Mouse (Mus musculus): Measurements from ENCODE around the gene Ruvbl2. TPM values are rescaled to one million over a fixed set of nuclear protein-coding genes. Genes with fewer than 3 reads are reported as not detected.

Ruvbl2 gene
- total RNA-seq, 2 experiments from 2014 or later, result 38.7 to 39.3 TPM

DNA sequence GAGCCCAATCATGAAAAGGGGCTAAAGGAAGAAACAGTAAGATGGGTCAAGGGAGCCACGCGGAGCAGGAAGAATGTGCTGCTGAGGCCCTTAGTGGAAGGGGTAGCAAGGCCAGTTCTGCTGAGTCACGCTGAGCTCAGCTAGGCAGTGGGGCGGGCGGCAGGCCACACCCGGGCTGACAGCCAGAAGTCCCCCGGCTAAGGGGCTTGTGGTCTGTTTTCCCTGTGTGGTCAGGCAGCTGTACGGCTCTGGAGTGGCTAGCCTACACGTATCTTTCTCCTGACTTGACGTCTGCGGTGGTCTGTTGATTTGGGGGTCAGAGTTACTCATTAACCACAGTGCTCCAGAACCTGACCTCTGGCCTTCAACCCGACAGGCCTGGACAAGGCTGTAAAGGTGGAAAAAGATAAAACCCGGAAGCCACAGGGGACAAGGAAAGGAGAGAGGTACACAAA lies 23.0 kb upstream of the Ruvbl2 start:
- DNase-seq, result peak; percentile 75

DNA sequence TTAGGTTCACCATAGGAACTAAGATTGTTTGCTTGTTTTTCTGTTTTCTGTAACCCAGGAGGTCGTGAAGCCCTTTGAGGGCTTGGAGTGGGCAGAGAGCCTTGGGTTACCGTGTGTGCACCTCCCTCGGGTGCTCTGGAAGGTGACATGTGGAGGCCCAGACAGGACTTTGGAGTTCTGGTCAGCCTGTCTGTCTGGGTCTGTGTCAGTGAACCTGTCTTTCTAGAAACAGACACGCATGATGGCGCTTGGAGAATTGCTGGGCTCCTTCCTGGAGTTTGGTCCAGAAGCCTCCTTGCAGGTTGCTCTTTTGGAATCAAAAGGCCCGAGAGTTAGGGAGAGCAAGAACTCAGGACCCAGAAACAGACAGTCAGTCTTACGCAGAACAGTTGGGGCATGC lies 22.5 kb upstream of the Ruvbl2 start:
- no peak for DNase-seq

DNA sequence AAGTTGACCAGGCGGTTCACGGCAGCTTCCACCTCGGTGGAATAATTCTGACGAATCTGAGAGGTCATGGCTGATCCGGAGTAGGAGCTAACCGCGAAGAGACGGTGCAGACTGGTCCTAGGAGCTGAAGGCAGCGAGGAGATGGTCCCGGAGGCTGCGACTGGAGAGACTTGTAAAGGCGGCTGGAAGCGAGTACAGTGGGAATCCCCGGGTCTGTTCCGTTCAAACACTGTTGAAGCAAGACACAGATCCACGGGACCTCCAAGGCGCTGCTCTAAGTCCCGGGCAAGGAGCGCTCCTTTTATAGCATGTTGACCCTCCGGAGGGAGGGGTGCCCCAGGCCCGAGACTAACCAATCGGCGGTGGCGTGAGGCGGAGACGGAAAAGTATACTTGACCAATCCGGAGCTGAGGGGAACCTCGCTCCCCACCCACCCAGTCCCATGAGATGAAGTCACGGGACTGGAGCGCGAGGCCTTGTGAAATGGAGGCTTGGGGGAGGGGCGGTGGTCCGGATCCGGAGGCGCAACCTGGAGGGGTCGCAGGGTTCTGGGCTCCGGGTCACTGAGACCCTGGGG lies 21.8 kb upstream of the Ruvbl2 start, which contains the start of gene Ftl1:
Ftl1 (minus strand) TSS at position 321 of the 577 bp plus-strand sequence.
- DNase-seq, result peak; percentile 97

DNA sequence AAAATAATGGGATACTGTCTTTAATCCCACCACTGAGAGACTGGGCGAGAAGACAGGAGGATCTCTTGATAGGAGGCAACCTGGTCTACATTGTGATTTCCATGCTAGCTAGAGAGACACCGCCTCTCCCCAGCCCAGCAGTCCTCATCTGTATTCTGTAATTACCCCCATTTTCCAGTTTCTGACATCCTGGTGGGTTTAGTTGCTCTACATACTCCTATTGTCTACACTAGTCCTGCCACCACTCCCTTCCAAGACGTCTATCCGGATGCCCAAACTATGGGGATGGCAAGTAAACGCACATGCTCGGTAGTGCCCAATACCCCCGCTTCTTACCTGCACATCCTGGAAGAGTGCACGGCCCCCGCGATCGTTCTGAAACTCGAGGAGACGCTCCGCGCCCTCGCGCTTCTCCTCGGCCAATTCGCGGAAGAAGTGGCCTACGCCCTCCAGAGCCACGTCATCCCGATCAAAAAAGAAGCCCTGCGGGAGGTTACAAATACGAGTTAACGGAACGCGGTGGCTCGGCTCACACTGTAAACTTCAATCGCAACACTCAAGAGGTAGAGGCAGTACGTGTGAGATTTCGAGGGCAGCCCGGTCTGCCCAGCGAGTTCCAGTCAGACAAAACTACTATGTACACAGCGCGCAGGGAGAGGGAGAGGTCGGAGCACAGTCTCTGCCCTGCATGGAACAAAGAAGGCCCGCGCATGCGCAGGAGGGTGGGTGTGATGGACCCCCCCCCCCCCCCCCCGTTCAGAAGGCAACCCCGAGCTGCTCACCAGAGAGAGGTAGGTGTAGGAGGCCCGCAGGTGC lies 21.1 kb upstream of the Ruvbl2 start:
- peak; percentile 90 for DNase-seq

DNA sequence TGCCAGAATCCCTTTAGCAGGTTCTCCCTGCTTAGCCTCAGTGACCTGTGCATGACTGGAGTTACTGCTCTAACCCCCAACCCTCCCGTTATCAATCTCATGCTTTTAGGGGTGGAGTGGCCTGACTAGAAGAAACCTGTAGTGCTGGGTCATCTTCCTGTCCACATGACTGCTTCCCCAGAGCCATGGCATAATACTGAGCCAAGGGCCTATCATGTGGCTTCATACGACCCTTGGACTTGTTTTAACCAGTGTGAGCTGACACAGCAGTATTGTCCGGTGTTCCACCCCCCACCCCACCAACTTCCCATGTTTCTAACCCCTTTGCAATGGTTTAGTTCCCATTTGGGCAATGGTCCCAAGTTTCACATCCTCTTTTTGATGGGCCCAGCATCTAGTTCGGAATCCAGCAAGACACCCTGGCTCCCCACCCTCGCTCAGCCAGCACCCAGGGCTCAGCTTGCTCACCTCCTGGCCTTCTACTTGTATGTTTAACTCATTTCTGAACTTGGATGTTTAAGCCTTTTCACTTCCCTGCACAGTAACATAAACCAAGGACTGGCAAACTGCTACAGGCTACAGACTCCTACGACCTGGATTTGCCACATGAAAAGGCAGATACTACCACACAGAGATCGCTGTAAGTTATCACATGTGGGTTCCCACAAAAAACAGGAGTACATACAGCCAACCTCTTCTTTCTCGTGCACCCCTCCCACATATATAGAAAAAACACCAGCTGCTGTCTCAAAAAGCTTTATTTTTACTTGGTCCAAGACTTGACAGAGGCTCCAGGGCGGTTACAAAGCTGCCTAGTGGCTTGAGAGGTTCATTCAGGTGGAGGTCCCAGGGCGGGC lies 19.5 kb upstream of the Ruvbl2 start:
- no peak for DNase-seq

DNA sequence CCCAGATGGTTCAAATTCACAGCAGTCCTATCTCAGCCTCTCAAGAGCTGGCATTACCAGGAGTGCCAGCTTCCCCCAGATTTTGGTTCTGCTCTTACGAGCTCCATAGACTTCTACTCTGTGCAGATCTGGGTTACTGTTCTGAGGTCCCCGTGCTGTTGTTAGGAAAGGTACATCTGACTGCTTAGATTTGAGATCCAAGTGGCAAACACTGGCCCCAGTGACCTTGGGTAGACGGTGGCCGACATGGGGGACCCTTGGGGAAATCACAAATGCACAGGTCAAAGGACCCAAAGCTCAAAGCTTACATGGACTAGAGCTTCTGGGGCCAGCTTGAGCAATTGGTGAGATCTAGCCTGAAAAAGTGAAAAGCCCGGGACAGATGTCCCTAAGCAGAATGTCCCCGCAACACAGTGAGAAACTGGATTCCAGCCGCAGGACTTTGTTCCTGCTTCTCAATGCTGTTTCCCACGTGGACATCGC lies 18.9 kb upstream of the Ruvbl2 start:
- DNase-seq, result no peak

DNA sequence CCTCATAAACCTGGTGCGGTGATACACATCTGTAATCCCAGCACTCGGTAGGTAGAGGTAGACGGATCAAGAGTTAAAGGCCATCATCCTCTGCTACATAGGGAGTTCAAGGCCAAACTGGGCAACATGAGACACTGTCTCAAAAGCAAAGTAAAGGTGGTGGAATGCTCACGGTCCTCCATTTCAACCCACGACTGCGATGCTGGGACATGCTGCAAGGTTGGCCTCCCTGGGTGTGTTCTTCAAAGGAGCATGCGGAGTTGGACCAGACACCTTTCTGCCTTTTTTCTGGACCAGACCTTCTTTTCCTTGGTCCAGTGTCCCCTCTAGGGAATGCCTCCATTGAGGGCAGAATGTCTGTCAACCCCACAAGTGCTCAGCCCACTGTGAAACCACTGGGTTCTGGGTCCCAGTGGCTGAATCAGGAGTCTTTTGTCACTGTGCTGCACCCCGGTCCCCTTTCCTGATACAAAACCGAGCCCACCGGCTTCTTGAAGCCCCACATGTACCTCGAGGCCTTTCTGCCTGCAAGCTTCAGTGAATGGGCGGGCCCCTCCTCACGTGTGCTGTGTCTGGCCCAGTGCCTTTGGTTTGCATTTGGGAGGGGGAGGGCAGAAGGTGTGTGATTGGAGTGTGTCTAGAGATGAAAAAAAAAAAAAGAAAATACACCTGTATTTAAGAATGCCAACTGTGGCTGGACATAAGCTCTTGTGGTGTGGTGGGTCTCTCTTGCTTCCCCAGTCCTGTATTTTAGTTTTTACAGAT lies 18.2 kb upstream of the Ruvbl2 start:
- no peak for DNase-seq

DNA sequence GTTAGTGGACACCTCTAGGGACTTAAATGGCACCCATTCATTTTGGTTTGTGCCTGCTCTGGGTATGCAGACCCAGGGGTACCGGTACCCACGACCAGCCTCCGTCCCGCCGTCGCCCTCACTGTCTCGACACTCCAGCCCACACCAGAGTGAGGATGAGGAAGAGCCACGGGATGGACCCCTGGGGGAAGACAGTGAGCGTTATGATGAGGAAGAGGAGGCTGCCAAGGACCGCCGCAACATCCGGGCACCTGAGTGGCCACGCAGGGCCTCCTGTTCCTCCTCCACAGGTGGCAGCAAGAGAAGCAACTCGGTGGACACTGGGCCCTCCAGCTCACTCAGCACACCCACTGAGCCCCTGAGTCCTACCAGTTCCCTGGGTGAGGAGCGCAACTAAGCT lies 17.1 kb upstream of the Ruvbl2 start:
- no peak for DNase-seq

DNA sequence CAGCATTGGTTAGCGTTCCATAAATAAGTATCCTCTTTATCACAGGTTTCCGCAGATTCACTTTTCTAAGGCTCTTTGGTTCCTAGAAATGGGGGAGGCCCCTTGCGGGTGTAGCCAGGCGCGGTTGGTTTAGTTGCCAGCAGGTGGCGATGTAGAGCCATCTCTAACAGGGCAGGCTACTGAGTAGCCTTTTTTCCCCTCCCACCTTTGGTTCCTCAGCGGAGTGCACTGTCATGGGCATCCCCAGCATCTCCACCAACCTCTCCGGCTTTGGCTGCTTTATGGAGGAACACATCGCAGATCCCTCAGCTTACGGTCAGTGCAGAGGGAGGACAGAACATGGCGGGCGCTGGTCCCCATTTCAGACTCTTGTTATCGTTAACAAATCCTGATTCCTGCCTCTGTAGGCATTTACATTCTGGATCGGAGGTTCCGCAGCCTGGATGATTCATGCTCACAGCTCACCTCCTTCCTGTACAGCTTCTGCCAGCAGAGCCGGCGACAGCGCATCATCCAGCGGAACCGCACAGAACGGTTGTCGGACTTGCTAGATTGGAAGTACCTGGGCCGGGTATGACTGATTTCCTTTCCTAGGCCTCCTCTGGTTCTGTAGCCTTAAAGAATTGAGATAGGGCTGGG lies 13.6 kb upstream of the Ruvbl2 start:
- peak; percentile 90 for DNase-seq

DNA sequence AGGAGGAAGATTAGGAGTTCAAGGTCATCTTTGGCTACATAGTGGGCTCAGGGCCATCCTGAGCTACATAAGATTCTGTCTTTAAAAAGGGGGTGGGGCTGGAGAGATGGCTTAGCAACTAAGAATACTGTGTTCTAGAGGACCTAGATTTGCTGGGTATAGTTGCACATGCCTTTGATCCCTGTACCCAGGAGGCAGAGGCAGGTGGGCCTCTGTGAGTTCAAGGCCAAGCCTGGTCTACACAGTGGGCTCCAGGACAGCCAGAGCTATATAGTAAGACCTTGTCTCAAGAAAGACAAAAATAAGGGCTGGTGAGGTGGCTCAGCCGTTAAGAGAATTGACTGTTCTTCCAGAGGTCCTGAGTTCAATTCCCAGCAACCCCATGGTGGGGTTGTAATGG lies 12.1 kb upstream of the Ruvbl2 start:
- DNase-seq, result no peak

DNA sequence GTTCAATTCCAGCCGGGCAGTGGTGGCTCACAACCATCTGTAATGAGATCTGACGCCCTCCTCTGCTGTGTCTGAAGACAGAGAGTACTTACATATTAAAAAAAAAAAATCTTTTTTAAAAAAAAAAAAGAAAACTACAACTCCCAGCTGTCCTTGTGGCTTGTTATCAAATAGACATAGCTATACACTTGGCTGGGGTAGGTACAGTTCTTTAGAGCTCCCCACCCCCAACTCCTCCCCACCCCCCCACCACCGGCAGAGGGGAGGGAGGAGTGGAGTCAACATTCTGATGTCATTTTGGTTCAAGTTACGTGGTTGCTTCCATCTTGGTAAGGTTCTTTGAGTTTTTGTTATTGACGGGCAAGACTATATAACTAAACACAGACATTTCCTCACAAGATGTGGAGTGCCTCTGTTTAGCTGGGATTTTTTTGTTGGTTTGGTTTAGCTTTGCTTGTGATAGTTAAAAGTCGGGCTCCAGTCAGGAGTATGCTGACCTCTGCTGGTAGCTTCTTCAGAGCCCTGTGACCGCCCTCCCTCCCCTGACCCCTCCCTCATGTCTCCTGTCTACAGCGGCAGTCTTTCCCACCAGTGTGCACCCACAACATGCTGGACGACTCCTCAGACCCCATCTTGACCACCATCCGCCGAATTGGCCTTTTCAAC lies 9.6 kb upstream of the Ruvbl2 start:
- peak; percentile 52 for DNase-seq

DNA sequence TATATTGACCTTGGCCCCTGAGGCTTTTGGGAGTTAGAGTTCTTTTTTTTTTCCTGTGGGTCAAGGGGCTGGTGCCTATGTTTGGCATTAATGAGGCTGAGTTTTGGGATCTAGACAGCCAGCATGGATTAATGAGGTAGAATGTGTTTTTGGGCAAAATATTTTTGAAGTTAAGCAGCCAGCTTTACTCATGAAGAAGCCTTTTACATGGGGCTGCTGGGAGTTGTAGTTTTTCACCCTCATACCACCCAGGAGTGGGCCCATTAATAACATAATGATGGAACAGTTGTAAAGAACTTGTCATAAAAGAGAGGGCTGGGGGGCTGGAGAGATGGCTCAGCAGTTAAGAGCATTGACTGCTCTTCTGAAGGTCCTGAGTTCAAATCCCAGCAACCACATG lies 8.7 kb upstream of the Ruvbl2 start:
- no peak for DNase-seq

DNA sequence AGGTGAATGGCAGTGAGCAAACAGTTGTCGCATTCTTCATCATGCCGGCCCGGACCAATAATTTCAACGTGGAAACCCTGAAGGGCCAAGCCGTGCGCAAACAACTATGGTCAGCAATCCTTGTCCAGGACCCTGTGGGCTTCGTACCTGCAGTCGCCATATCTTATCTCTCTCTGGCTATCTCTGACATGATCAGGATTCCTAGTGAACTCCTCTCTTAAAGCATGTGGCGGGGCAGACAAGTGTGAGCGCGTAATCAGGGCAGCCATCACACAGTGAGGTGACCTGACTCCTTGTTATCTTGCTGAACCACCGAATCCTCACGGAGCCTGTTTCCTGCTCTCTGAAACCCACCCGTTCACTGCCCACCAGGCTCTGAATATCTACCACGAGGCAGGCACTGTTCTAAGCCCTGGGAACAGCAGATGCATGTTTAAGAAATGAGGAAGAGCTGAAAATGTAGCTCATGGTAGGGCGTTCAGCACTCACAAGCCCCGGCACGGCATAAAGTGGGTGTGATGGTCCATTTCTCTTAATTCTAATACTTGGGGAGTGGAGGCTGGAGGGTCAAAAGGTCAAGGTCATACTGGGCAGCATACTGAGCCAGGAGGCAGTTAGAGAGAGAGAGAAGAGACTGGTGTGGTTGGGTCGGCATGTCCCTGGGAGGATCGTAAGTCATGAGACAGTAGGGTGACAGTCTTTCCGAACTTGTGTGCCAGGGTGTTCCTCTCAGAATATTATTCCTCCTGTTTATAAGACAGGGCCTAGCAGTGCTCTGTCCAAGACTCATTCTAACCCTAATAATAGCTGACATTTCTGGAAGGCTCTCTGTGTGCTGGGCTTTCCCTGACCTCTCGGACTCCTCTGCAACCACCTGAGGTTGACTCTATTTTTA lies 5.9 kb upstream of the Ruvbl2 start:
- no peak for DNase-seq

DNA sequence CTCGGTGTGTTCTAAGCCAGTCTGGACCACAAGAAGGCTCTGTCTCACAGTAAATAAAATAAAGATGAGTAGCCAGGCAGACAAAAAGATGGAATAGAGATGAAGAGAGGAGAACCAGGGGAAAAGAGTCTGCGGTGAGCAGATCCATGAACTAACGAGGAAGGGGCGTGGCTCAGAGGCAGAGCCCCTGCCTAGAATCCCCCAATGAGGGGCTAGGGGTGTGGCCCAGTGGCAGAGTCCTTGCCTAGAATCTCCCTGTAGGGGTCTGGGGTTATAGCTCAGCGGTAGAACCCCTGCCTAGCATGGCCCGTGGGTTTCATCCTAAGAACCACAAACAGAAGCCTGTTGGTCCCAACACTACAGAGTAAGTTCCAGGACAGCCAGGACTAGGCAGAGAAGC lies 850 bp downstream of the Ruvbl2 start:
- no peak for DNase-seq

DNA sequence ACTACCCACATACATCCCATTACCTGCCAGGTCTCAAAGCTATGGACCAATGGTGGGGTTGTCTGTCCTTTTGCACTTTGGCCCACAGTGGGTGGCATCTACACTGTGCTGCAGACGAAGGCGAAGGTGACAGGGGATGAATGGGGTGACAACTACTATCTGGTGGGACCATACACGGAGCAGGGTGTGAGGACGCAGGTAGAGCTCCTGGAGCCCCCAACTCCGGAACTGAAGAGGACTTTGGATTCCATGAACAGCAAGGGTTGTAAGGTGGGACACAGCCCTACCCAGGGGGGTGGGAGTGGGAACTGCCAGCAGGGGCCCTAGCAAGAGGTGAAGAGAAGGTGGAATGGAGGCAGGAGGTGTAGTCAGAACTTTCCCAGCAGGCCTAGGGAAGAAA lies 1.5 kb downstream of the Ruvbl2 start:
- no peak for DNase-seq

DNA sequence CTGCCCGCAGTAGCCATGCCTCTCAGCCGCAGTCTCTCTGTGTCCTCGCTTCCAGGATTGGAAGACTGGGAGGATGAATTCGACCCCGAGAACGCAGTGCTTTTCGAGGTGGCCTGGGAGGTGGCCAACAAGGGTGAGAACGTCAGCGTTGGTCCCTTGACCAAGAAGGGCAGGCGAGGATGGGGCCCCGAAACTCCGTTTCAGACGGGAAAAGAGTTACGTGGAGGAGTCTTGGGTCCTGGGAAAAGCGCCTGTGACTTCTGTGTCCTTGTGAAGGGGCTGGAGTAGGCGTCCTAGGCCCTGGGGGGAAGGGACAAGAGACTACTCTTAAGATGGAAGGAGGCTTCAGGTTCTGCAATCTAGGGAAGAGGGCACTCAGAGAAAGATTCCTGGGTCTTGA lies 2.9 kb downstream of the Ruvbl2 start:
- DNase-seq, result no peak

DNA sequence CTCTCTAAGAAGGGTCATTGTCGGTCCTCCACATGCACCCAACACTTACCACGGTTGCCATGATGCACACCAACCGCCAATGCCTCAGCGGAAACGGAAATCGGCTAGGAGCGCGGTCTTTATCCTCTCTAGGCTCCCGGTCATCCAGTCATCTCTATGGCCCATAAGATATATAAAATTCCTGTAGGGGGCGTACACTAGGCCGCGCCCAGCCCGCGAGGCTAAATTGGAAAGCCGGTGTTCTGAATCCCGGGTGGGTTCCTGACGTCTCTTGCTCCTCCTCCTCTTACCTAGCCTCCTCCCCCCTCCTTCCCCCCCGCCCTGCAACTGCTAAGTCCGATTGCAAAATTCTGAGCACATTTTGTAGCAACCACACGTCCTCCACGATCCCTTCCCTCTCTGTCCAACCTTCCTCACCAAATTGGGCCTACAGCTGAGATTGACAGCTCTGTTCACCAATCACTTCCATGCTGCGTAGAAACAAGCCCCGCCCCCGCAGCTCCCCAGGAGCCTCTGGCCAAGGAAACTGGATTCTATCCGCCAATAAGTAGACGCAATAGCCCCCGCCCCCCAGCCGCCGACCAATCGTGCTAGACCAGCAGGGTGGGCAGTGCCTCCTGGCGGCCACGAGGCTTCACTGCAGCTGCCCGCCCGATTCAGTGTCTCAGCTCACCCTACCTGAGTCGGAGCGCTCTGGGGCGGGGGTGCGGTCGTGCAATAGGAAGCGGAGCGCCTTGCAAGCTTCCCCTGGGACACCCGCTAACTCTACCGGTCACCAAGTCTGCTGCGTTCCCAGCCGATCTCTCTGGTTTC lies 3.5 kb downstream of the Ruvbl2 start, which contains the start of gene Gys1:
Gys1 (plus strand) TSS at position 642 of the 813 bp plus-strand sequence.
- peak; percentile 100 for DNase-seq

DNA sequence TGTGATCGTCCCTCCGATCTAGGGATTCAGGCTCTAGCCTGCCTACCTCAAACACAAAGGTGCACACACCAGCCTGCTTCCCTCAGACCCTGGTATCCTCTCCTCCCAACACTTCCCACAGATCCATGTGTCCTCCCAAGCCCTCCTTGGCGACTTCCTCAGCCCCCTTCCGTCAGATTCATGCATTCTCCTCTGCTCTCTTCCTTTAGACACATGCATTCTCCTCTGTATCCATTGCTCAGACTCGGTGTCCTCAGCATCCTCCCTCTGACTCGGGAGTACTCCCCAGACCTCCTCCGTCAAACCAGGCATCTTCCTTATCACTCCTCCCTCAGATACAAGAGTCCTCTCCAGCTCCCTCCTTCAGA lies 4.1 kb downstream of the Ruvbl2 start:
- DNase-seq, result no peak

DNA sequence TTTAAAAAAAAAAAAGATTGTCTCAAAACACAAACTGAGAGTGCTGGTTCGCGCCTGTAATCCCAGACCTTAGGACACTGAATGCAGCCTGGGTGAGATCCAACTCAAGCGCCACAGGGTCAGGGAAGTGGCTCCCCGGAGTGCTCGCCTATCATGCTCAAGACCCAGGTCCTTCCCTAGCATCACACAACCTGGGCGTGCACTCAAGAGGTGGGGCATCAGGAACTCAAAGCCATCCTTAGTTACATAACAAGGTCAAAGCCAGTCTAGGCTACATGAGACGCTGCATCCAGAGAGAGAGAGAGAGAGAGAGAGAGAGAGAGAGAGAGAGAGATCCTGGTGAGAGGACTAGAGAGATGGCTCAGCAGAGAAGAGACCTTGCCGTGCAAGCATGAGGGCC lies 11.3 kb downstream of the Ruvbl2 start:
- no peak for DNase-seq
